Mouse (Mus musculus): Measurements from ENCODE around the gene Eif2ak3. TPM values are rescaled to one million over a fixed set of nuclear protein-coding genes. Genes with fewer than 3 reads are reported as not detected.
"Not testable (repeated sequence)": the region's sequence is repeated elsewhere in the genome, so short reads cannot be mapped to it uniquely, and the experiment has no call there.

Eif2ak3 gene
- polyA plus RNA-seq, 1 experiment from 2014 or later, result 10.2 TPM

- Histone ChIP-seq H3K27me3 (no peaks in the 10 kb centered on the region), H3K27ac (no peak overlapping the region), H3K4me3 (no peak overlapping the region), H3K4me2 (no peak overlapping the region), H3K36me3 (no peaks in the 10 kb centered on the region), H3K9me3 (no peaks in the 10 kb centered on the region), H3K9ac (no peak overlapping the region), H3K4me1 (no peaks in the 10 kb centered on the region)
- 85% methylated on average over 18 of the region's 18 CpGs for WGBS
- 0 out of 2 replicates have a peak, but pooled peaks have one; percentile 23 for ATAC-seq (ENCODE audit: insufficient number of reproducible peaks, insufficient read depth, low FRiP score, low TSS enrichment, low read depth)
Measured at GRCm38 (mm10) chr6:70813921-70814628, 30.2 kb upstream of the Eif2ak3 start.

DNA sequence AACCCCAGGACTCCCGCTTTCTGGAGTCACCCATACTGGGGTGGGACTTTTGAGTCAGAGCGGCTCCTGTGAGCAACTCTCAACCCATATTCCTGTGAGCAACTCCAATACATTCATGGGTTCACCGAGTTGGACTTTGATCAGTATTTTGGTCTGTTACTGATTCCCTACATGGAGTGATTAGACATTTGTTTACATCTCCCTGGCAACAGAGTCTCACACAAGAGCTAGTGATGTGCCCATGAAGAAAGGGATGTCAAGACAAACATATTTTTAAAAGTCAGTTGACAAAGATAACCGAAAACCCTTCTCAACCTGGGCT is 29.7 kb upstream of the Eif2ak3 start:
- Histone ChIP-seq H3K9me3 (no peaks in the 10 kb centered on the region), H3K9ac (no peak overlapping the region), H3K4me3 (no peak overlapping the region), H3K4me2 (no peak overlapping the region), H3K4me1 (no peaks in the 10 kb centered on the region), H3K27ac (no peak overlapping the region), H3K27me3 (no peaks in the 10 kb centered on the region), H3K36me3 (no peaks in the 10 kb centered on the region)
- no peak for ATAC-seq (ENCODE audit: insufficient number of reproducible peaks, insufficient read depth, low FRiP score, low TSS enrichment, low read depth)
- WGBS, result 85% methylated on average over 4 of the region's 4 CpGs

- Histone ChIP-seq H3K27me3 (no peaks in the 10 kb centered on the region), H3K9me3 (no peaks in the 10 kb centered on the region), H3K4me3 (no peak overlapping the region), H3K27ac (no peak overlapping the region), H3K4me1 (no peaks in the 10 kb centered on the region), H3K4me2 (no peak overlapping the region), H3K9ac (no peak overlapping the region), H3K36me3 (no peaks in the 10 kb centered on the region)
- ATAC-seq (ENCODE audit: insufficient number of reproducible peaks, insufficient read depth, low FRiP score, low TSS enrichment, low read depth), result no peak
- 85% methylated on average over 8 of the region's 8 CpGs for WGBS
Measured at GRCm38 (mm10) chr6:70815471-70815870, 28.8 kb upstream of the Eif2ak3 start.

DNA sequence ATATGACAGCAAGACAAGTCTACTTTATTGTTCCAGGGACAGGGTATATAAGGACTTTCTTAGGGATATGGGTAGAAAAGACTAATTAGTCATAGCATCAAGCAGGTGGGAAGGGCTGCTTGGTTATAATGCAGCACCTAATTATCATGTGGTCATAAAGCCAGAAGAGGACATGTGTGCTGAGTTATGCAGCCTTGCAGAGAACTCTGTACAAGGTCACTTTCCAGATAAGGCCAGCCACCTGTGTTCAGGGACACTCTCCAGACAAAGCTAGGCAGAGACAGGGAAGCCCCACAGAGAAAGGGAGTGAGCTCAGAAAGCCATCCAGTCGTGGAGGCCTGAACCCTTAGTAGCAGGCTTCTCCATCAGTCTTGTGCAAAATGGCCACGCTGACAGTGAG is 22.7 kb upstream of the Eif2ak3 start:
- H3K36me3 ChIP-seq, result no peaks in the 10 kb centered on the region
- no peak for ATAC-seq (ENCODE audit: insufficient number of reproducible peaks, insufficient read depth, low FRiP score, low TSS enrichment, low read depth)
- H3K4me3 ChIP-seq, result no peak overlapping the region
- H3K27me3 ChIP-seq, result no peaks in the 10 kb centered on the region
- no peak overlapping the region for H3K27ac ChIP-seq
- no peaks in the 10 kb centered on the region for H3K9me3 ChIP-seq
- no peak overlapping the region for H3K9ac ChIP-seq
- no peak overlapping the region for H3K4me2 ChIP-seq
- WGBS, result 75% methylated on average over 2 of the region's 2 CpGs
- peaks cover 11% of the 10 kb centered on the region for H3K4me1 ChIP-seq

GRCm38 (mm10) chr6:70822386-70822910 is 21.9 kb upstream of the Eif2ak3 start:
- Histone ChIP-seq H3K27ac (no peak overlapping the region), H3K9ac (no peak overlapping the region), H3K4me3 (no peak overlapping the region), H3K4me2 (no peak overlapping the region), H3K27me3 (no peaks in the 10 kb centered on the region), H3K9me3 (no peaks in the 10 kb centered on the region), H3K36me3 (no peaks in the 10 kb centered on the region), H3K4me1 (peaks cover 11% of the 10 kb centered on the region)
- WGBS, result 55% methylated on average over 5 of the region's 5 CpGs
- ATAC-seq (ENCODE audit: insufficient number of reproducible peaks, insufficient read depth, low FRiP score, low TSS enrichment, low read depth), result no peak

DNA sequence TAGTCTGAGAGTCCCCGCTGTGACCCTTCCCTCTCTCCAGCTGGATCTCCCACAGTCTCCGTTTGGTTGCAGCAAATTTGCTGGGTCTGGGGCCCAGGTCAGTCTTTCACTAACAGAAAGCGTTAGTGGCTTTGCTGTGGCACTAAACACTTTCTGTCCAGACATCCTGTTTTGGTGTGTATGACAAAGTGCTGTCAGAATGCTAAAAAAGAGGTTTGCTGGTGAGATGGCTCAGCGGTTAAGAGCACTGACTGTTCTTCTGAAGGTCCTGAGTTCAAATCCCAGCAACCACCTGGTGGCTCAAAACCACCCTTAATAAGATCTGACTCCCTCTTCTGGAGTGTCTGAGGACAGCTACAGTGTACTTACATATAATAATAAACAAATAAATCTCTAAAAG is 21.0 kb upstream of the Eif2ak3 start:
- H3K4me1 ChIP-seq, result peaks cover 11% of the 10 kb centered on the region
- not testable (repeated sequence) for ATAC-seq (ENCODE audit: insufficient number of reproducible peaks, insufficient read depth, low FRiP score, low TSS enrichment, low read depth); H3K4me2 ChIP-seq; H3K36me3 ChIP-seq; H3K27ac ChIP-seq; H3K4me3 ChIP-seq; H3K9ac ChIP-seq; H3K9me3 ChIP-seq; H3K27me3 ChIP-seq
- 77% methylated on average over 4 of the region's 4 CpGs for WGBS

DNA sequence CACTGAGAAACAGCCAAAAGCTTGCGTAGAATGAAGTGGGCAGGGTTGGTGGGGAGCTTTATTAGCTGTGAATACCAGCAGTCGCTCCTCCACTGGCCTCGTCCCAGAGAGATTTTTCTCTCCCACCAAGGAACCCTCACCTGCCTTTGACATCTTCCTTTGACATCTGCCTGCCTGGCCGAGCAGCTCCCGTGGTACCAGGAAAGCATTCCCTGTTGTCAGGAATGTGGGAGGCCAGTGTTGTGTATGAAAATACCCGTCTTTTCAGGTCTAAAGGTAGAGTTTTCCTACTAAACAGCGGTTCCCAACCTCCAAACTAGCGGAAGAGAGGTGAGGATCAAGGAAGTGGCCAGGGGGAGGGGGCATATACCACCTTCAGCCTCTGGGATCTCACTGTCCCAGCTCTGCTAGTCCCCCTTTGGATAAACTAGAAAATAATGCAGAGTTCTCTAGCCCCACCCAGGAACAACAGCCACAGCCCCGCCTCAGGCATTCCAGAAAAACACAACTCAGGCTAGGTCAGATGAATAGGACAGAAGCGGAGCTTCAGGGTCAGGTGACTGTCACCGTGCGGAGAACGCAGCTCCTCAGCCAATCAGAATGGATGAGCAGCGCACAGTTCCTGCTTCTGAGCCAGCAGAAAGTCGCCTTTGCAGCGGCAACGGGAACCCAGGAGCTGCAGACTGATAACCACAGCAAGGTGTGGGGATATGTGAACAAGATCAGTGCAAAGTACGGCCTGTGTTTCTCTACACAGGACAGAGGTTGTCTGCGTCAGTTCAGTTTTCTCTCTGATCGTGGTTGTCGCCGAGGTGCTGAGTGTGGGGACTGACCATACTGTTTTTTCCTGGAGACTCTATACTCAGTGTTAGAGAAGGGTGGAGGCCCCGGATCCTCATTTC is 20.0 kb upstream of the Eif2ak3 start:
- H3K27ac ChIP-seq, result no peak overlapping the region
- H3K36me3 ChIP-seq, result no peaks in the 10 kb centered on the region
- WGBS, result 9% methylated on average over 23 of the region's 23 CpGs
- H3K4me3 ChIP-seq, result peak overlapping the region; percentile 45
- no peaks in the 10 kb centered on the region for H3K27me3 ChIP-seq
- H3K9ac ChIP-seq, result peak overlapping the region; percentile 62
- H3K4me2 ChIP-seq, result peak overlapping the region; percentile 83
- peaks cover 11% of the 10 kb centered on the region for H3K4me1 ChIP-seq
- ATAC-seq (ENCODE audit: insufficient number of reproducible peaks, insufficient read depth, low FRiP score, low TSS enrichment, low read depth), result peak; percentile 80
- no peaks in the 10 kb centered on the region for H3K9me3 ChIP-seq

- H3K9me3 ChIP-seq, result no peaks in the 10 kb centered on the region
- H3K4me2 ChIP-seq, result peak overlapping the region; percentile 83
- peak overlapping the region; percentile 45 for H3K4me3 ChIP-seq
- no peaks in the 10 kb centered on the region for H3K36me3 ChIP-seq
- WGBS, result 40% methylated on average over 4 of the region's 4 CpGs
- H3K4me1 ChIP-seq, result peaks cover 11% of the 10 kb centered on the region
- H3K27me3 ChIP-seq, result no peaks in the 10 kb centered on the region
- H3K27ac ChIP-seq, result no peak overlapping the region
- H3K9ac ChIP-seq, result peak overlapping the region; percentile 62; the same call in 1 of the 2 replicates
- ATAC-seq (ENCODE audit: insufficient number of reproducible peaks, insufficient read depth, low FRiP score, low TSS enrichment, low read depth), result no peak
Measured at GRCm38 (mm10) chr6:70824987-70825337, 19.4 kb upstream of the Eif2ak3 start.

GRCm38 (mm10) chr6:70829451-70829850 is 14.9 kb upstream of the Eif2ak3 start:
- H3K4me1 ChIP-seq, result peaks cover 5% of the 10 kb centered on the region; the same call in 1 of the 2 replicates
- no peak overlapping the region for H3K4me2 ChIP-seq
- H3K9ac ChIP-seq, result no peak overlapping the region
- ATAC-seq (ENCODE audit: insufficient number of reproducible peaks, insufficient read depth, low FRiP score, low TSS enrichment, low read depth), result no peak
- no peaks in the 10 kb centered on the region for H3K9me3 ChIP-seq
- H3K27ac ChIP-seq, result no peak overlapping the region
- no peak overlapping the region for H3K4me3 ChIP-seq
- 43% methylated on average over 2 of the region's 2 CpGs for WGBS
- H3K36me3 ChIP-seq, result no peaks in the 10 kb centered on the region
- H3K27me3 ChIP-seq, result no peaks in the 10 kb centered on the region

GRCm38 (mm10) chr6:70830552-70830951 is 13.8 kb upstream of the Eif2ak3 start:
- H3K9ac ChIP-seq, result no peak overlapping the region
- H3K4me1 ChIP-seq, result no peaks in the 10 kb centered on the region
- 76% methylated on average over 3 of the region's 3 CpGs for WGBS
- no peak overlapping the region for H3K4me2 ChIP-seq
- H3K4me3 ChIP-seq, result no peak overlapping the region
- no peaks in the 10 kb centered on the region for H3K9me3 ChIP-seq
- H3K27me3 ChIP-seq, result no peaks in the 10 kb centered on the region
- ATAC-seq (ENCODE audit: insufficient number of reproducible peaks, insufficient read depth, low FRiP score, low TSS enrichment, low read depth), result no peak
- H3K36me3 ChIP-seq, result no peaks in the 10 kb centered on the region
- H3K27ac ChIP-seq, result no peak overlapping the region

GRCm38 (mm10) chr6:70831179-70831839 is 13.0 kb upstream of the Eif2ak3 start:
- no peak for ATAC-seq (ENCODE audit: insufficient number of reproducible peaks, insufficient read depth, low FRiP score, low TSS enrichment, low read depth)
- Histone ChIP-seq H3K27ac (no peak overlapping the region), H3K4me3 (no peak overlapping the region), H3K27me3 (no peaks in the 10 kb centered on the region), H3K4me1 (no peaks in the 10 kb centered on the region), H3K36me3 (no peaks in the 10 kb centered on the region), H3K4me2 (no peak overlapping the region), H3K9me3 (no peaks in the 10 kb centered on the region), H3K9ac (no peak overlapping the region)
- WGBS, result 78% methylated on average over 10 of the region's 10 CpGs

All from embryonic facial prominence, embryonic 13.5 days (tissue).